Mouse (Mus musculus) T-helper 1 cell (primary cell): Measurements from ENCODE around the gene Cep152.

Experiments used
- in situ Hi-C: fragments of 300-600 bp; cut with MboI, MseI; formaldehyde crosslinking; loops from one replicate; pipeline ENCODE4 v1.15.1; 2025; ENCODE audit warnings: high pct_unique_total_duplicates

Gene Cep152

GRCm38 (mm10) chr2:125558634-125559589, 66.0 kb downstream of the Cep152 start:
- in situ Hi-C loops = loop anchor here (5.0 kb wide), 1 partner anchor 253 kb away; no protein-coding TSS in a partner anchor

GRCm38 (mm10) chr2:125555830-125556229, 69.1 kb downstream of the Cep152 start:
- in situ Hi-C loops = loop anchor here (5.0 kb wide), 1 partner anchor 256 kb away; no protein-coding TSS in a partner anchor

- in situ Hi-C loops = no loop called here
These were observed 75.9 kb downstream of the Cep152 start for GRCm38 (mm10) chr2:125548806-125549578.

GRCm38 (mm10) chr2:125544986-125545385, 79.9 kb downstream of the Cep152 start:
- in situ Hi-C loops = no loop called here

GRCm38 (mm10) chr2:125543646-125544045, 81.3 kb downstream of the Cep152 start:
- in situ Hi-C loops = no loop called here

GRCm38 (mm10) chr2:125541451-125541850, 83.5 kb downstream of the Cep152 start:
- in situ Hi-C loops = no loop called here

- in situ Hi-C loops = no loop called here
These were observed 84.3 kb downstream of the Cep152 start for GRCm38 (mm10) chr2:125540579-125540978.

- in situ Hi-C loops = no loop called here
These were observed 85.3 kb downstream of the Cep152 start for GRCm38 (mm10) chr2:125539640-125540039.

GRCm38 (mm10) chr2:125530665-125531064, 94.2 kb downstream of the Cep152 start:
- in situ Hi-C loops = no loop called here

- in situ Hi-C loops = no loop called here
These were observed 98.3 kb downstream of the Cep152 start for GRCm38 (mm10) chr2:125526566-125526965.

GRCm38 (mm10) chr2:125525484-125525883, 99.4 kb downstream of the Cep152 start:
- in situ Hi-C loops = no loop called here

GRCm38 (mm10) chr2:125516594-125516993, 108.3 kb downstream of the Cep152 start:
- in situ Hi-C loops = no loop called here

- in situ Hi-C loops = no loop called here
These were observed 109.4 kb downstream of the Cep152 start for GRCm38 (mm10) chr2:125515291-125516057.

- in situ Hi-C loops = no loop called here
These were observed 110.5 kb downstream of the Cep152 start for GRCm38 (mm10) chr2:125514391-125514790.
